Mouse (Mus musculus) gonadal fat pad, adult 2 months (tissue): ENCODE measurements around the gene Dab2ip. TPM values are rescaled to one million over a fixed set of nuclear protein-coding genes. Genes with fewer than 3 reads are reported as not detected.

Experiments used
- DNase-seq: peaks from one replicate; pipeline ENCODE4 v3.0.0-alpha.2; 2012; ENCODE audit warnings: low read depth
- polyA plus RNA-seq: library from polyadenylated mRNA; depleted of rRNA; stranded (reverse); fragments of >200 nt; gene quantifications from 2 replicates; pipeline ENCODE4 v1.2.3, GENCODE M21; 2012; rRNA removed

The Dab2ip gene
- polyA plus RNA-seq, 1 experiment = 50.9 TPM

GRCm38 (mm10) chr2:35750533-35751141, 192.6 kb downstream of the Dab2ip start:
- DNase-seq = no peak

- no peak for DNase-seq
Observed at GRCm38 (mm10) chr2:35751781-35752505, 193.9 kb downstream of the Dab2ip start.

GRCm38 (mm10) chr2:35756467-35756866, 198.4 kb downstream of the Dab2ip start:
- no peak for DNase-seq

- DNase-seq = no peak
Observed at GRCm38 (mm10) chr2:35760352-35760751, 202.3 kb downstream of the Dab2ip start.

- no peak for DNase-seq
Observed at GRCm38 (mm10) chr2:35760867-35761266, 202.8 kb downstream of the Dab2ip start.

DNA sequence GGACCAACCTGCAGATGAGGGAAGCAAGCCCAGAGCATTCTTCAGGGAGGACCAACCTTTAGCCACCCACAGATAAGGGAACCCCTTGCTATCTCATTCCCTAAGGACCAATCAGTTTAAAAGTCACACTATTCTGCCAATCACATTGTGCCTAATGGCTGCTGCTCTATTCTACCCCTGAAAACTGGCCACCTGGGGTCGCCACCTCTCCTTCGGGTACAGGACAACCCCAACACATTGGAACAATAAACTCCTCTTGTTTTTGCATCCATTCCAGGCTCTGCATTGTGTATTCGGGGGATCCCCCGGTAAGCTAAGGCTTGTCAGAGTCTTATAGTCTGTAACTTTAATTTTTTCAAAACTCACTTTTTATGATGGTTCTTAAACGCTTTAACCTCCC, 203.4 kb downstream of the Dab2ip start:
- DNase-seq = no peak

GRCm38 (mm10) chr2:35763818-35764217, 205.8 kb downstream of the Dab2ip start:
- DNase-seq = no peak

- no peak for DNase-seq
Observed at GRCm38 (mm10) chr2:35764328-35764727, 206.3 kb downstream of the Dab2ip start.

GRCm38 (mm10) chr2:35767834-35768537, 209.9 kb downstream of the Dab2ip start:
- DNase-seq = no peak

DNA sequence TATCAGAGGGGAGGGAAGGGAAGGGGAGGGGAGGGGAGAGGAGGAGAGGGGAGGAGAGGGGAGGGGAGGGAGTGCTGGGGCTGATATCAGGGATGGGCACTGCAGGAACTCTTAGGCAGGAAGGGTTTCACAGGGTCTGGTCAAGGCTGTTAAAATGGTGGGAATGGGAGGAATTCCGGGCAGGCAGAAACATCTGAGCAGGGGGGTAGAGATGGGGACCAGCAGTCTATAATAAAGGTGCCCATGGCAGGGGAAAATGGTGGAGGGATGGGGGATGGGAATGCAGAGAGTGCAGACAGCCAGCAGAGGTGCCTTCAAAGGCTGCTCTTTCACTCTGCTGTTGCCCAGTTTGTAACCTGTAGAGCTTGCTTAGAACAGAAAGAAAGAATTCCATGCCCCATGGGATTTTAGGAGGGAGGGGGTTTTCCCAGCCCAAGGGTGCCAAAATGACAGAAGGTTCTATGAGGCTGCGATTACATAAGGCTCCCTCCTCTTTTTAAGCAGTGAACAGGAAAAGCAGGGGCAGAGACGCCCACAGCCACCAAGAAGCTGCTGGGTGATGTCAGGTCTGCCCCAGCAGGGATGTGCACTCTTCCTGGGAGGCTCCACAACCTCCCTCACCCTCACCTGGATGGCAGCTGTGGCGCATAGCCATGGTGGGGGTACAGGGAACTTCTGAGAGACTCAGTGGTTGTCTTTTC, 210.6 kb downstream of the Dab2ip start:
- DNase-seq = no peak

DNA sequence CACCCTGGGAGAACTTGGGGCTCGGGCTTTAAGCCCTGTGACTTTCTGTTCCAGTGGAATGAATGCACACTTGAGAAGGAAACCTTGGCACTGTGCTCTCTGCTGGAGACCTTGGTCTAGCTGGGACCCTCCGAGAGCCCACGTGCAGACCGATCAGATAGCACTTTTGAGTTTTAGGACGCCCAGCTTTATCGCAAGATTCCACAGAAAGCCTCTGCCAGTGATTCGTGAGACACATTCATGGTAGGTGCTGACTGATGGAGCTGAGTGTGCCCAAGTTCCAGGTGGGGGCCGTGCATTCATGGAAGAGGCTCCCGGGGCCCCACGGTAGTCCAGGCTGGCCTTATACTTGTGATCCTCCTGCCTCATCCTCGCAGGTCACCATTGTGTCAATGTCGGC, 211.3 kb downstream of the Dab2ip start:
- DNase-seq = no peak

GRCm38 (mm10) chr2:35770541-35770940, 212.5 kb downstream of the Dab2ip start:
- DNase-seq = no peak

DNA sequence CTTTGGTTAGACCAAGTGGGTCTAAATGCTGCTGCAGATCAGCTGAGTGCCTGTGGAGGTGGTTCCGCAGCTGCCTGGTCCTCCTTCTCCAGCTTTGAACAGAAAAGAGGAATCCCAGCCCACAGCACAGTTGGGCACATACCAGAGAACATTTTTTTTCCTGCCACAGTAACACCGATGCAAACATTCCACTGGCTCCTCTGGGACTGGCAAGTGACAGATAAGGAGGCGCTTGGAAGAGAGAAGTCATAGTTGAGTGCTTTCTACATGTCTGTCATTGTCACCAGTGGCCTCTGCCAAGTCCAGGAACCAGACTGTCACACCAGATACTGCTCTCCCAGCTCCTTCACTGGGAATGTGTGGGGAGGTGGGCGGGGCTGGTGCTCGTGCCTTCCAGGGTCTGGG, 217.6 kb downstream of the Dab2ip start:
- DNase-seq = no peak

- DNase-seq = no peak
Observed at GRCm38 (mm10) chr2:35776935-35777334, 218.9 kb downstream of the Dab2ip start.

DNA sequence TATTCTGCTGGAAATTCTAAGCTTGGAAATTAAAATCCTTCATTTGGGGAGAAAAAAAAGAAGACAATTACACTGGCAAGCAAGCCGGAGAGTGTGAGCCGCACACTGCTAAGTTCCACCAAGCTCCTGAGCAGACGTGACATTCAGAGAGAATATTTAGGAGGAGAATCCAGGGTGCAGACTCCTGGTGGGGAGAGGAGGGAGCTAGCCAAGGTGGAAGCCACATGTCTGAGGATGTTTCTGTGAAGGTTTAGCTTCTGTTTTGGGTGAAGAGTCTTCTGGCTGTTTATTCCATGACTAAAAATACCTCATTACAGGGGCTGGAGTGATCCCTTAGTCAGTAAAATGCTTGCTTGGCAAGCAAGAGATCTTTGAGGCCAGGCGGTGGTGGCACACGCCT, 221.2 kb downstream of the Dab2ip start:
- DNase-seq = no peak

Other genes starting within 250 kb of the Dab2ip start
- gene Stom, start 221.3 kb upstream of the Dab2ip start, polyA plus RNA-seq = 38.7 and 54.3 TPM in 2 replicates
- gene 4930568D16Rik, start 190.5 kb upstream of the Dab2ip start, polyA plus RNA-seq = not detected in 2 replicates
- gene 4930402F06Rik, start 161.1 kb upstream of the Dab2ip start, polyA plus RNA-seq = not detected in 2 replicates
- gene Ggta1, start 95.0 kb upstream of the Dab2ip start, polyA plus RNA-seq = 29.5 and 37.9 TPM in 2 replicates